Mouse (Mus musculus): ENCODE results near the gene Dspp. TPM values are rescaled to one million over a fixed set of nuclear protein-coding genes. Genes with fewer than 3 reads are reported as not detected.

Dspp gene
- total and polyA plus RNA-seq, 3 experiments, result not detected

DNA sequence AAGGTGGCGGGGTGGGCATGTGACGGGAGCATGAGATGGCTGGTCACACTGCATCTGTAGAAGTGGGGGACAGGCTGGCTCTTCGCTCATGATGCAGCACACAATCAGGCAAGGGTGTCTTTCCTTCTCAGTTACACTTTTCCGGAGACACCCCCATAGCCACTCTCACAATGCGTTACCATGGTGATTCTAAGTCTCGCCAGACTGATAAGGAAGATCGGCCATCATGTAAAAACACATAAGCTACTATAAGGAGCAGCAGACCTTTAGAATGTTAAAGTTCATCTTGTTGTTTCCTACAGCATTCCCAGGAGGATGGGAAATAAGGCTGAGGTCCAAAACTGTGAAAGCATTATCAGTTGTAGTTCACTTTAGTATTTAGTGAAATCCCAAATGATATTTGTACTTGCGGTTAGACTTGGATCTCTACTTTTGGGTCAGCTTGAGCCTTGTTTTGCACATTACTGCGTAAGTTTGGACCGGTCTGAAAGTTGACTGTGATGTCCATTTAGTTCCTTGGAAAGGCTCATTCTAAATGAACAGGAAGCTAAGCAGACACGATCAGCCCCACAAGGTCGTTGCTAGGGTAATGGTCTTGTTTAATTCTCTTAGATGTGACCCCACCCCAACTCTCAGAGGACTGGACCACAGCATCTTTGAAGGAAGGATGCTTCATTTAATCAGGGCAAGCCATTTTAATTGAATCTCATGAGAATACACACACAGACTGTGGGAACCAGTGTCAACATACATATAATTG lies 43.8 kb upstream of the Dspp start (continued):
- TF ChIP-seq ZNF384 (IDR thresholded peaks at IDR 0.05; ENCODE audit: low read depth, low read length) (no peak), USF2 (conservative IDR thresholded peaks at IDR 0.05; ENCODE audit: low read depth, low read length) (no peak), BHLHE40 (IDR thresholded peaks at IDR 0.05; ENCODE audit: low read depth, low read length) (no peak)

DNA sequence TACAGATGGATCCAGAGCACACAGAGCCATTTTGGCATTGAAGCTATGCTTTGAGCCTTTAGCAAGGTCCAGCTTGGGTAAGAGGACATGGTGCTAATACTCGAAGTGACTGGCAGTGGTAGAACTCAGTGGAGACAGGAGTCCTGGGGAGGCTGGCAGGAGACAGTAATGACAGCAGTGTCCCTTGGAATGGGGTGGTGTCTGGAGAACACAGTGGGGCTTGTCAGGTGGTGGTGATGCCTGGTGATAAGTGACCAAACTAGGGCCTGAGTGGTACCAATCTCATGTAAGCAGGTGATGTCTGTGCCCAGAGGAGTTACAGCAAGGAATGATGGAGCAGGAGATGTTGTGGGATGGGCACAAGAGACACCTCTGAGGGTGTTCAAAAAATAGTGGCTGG lies 43.2 kb upstream of the Dspp start:
- dilution Hi-C loops (cut with MboI; ENCODE audit: extremely low pct_ligation_motif_present, extremely low pct_unique_long_range_greater_than_20kb, low sequenced_read_pairs) (no loop called here), in situ Hi-C loops (cut with MboI; ENCODE audit: low pct_ligation_motif_present, low pct_unique_long_range_greater_than_20kb, low sequenced_read_pairs) (no loop called here)
- TF ChIP-seq ZKSCAN1 (IDR thresholded peaks at IDR 0.05; ENCODE audit: borderline replicate concordance, low read depth, low read length) (no peak), ZNF384 (IDR thresholded peaks at IDR 0.05; ENCODE audit: low read depth, low read length) (no peak), SMC3 (IDR thresholded peaks at IDR 0.05; ENCODE audit: low read depth, low read length) (no peak)

DNA sequence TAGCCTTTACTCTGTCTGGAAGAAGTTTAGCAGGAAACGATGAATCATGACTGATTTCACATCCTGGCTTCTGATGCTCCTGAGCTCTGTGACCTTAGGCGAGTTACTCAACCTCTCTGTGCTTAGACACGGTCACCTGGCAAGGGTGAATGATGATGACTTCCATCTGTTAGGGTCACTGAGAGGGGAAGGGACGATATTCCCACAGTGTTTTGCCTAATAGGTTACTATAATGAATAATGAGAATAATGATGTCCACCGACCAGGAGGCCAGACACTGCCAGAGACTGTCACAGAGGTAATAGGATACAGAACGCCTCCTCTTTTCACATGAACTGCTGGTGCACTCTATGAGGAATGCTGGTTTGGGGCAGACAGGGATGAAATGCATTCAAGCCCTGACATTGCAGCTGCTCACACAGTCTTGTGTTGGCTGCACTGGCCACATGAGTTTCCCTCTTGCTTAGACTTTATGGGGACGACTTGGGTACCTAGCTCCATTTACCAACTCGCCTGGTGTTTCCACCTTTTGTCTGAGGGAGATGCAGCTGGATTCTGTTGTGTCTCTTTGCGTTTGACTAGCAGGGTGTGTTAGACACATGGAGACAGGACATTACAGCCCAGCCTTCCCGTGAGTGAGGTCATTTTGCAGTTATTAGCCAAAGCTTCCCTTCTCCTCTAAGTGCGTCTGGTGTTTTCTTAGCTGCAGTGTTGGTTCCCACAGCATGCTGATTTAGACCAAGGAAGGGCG lies 42.1 kb upstream of the Dspp start:
- in situ Hi-C loops (cut with MboI; ENCODE audit: low pct_ligation_motif_present, low pct_unique_long_range_greater_than_20kb, low sequenced_read_pairs) (no loop called here), dilution Hi-C loops (cut with MboI; ENCODE audit: extremely low pct_ligation_motif_present, extremely low pct_unique_long_range_greater_than_20kb, low sequenced_read_pairs) (no loop called here)
- H3K4me3 ChIP-seq (replicated peaks in 1 of 3; ENCODE audit: low read depth in 2 of 3, low read length in 2 of 3, poor library complexity in 1 of 3), result no peak overlapping the region
- H3K9me3 ChIP-seq (replicated peaks; ENCODE audit: low read length), result no peaks in the 10 kb centered on the region
- H3K27me3 ChIP-seq (replicated peaks), result no peaks in the 10 kb centered on the region
- no peak overlapping the region for H3K4me2 ChIP-seq (ENCODE audit: insufficient read depth, low read depth, poor library complexity, severe bottlenecking)
- no peak overlapping the region for H3K9ac ChIP-seq (ENCODE audit: insufficient read depth, low read depth)
- TF ChIP-seq USF2 (conservative IDR thresholded peaks at IDR 0.05; ENCODE audit: low read depth, low read length), result no peak
- no peak for TF ChIP-seq TCF12 (IDR thresholded peaks at IDR 0.05; ENCODE audit: low read depth, low read length)
- TF ChIP-seq NRF1 (IDR thresholded peaks at IDR 0.05; ENCODE audit: low read depth, low read length), result no peak
- no peak for TF ChIP-seq ELF1 (IDR thresholded peaks at IDR 0.05; ENCODE audit: low read depth, low read length)
- no peak for TF ChIP-seq SMC3 (IDR thresholded peaks at IDR 0.05; ENCODE audit: low read depth, low read length)
- no peak overlapping the region for H3K27ac ChIP-seq (ENCODE audit: insufficient read depth, low read depth)
- H3K36me3 ChIP-seq (replicated peaks in 1 of 2; ENCODE audit: control insufficient read depth in 1 of 2, insufficient read depth in 1 of 2, low read length in 1 of 2), result no peaks in the 10 kb centered on the region
- H3K79me2 ChIP-seq (replicated peaks; ENCODE audit: control insufficient read depth, extremely low read depth, insufficient read depth, poor library complexity, severe bottlenecking), result no peaks in the 10 kb centered on the region
- H3K4me1 ChIP-seq (ENCODE audit: control insufficient read depth in 1 of 2, insufficient read depth in 2 of 2), result no peaks in the 10 kb centered on the region
- DNase-seq (ENCODE audit: extremely low read depth), result no peak

More for the DNA sequence above, 43.2 kb upstream of the Dspp start:
- Histone ChIP-seq H3K4me1 (ENCODE audit: control insufficient read depth in 1 of 2, insufficient read depth in 2 of 2) (no peaks in the 10 kb centered on the region), H3K9ac (ENCODE audit: insufficient read depth, low read depth) (no peak overlapping the region), H3K27me3 (replicated peaks) (no peaks in the 10 kb centered on the region), H3K4me2 (ENCODE audit: insufficient read depth, low read depth, poor library complexity, severe bottlenecking) (no peak overlapping the region), H3K9me3 (replicated peaks; ENCODE audit: low read length) (no peaks in the 10 kb centered on the region), H3K4me3 (replicated peaks in 1 of 3; ENCODE audit: low read depth in 2 of 3, low read length in 2 of 3, poor library complexity in 1 of 3) (no peak overlapping the region), H3K79me2 (replicated peaks; ENCODE audit: control insufficient read depth, extremely low read depth, insufficient read depth, poor library complexity, severe bottlenecking) (no peaks in the 10 kb centered on the region), H3K36me3 (replicated peaks in 1 of 2; ENCODE audit: control insufficient read depth in 1 of 2, insufficient read depth in 1 of 2, low read length in 1 of 2) (no peaks in the 10 kb centered on the region), H3K27ac (ENCODE audit: insufficient read depth, low read depth) (no peak overlapping the region)
- DNase-seq (ENCODE audit: extremely low read depth), result no peak
